In genomic region chr5:63063301-63063700, GRCm38 (mm10) we compare ENCODE assay signal across 20 mouse cellular contexts.
DNase-seq lines count a peak whose midpoint lies in the region; ATAC-seq lines count a peak whose summit lies in the region.
"Had no signal": no experiment of that assay in that cellular context is flagged by ENCODE, and none has a peak within 500 bp of the region (broad histone marks: within the 10 kb centered on the region; RNA-seq: fewer than 3 reads in every experiment).

No protein-coding gene starts in this region.

- no peak overlapping the region for H3K4me2 ChIP-seq in hindbrain, embryonic 16.5 days (ENCODE audit: low read length)
- no peak overlapping the region for H3K4me2 ChIP-seq in hindbrain, embryonic 13.5 days
- H3K4me2 ChIP-seq: embryonic facial prominence, embryonic 12.5 days; forebrain, embryonic 12.5 days; neural tube, embryonic 15.5 days; stomach, embryonic 15.5 days had no signal

- H3K36me3 ChIP-seq in hindbrain, embryonic 16.5 days (ENCODE audit: control insufficient read depth, insufficient read depth, low read length) = no peaks in the 10 kb centered on the region
- H3K36me3 ChIP-seq in hindbrain, embryonic 13.5 days = no peaks in the 10 kb centered on the region
- H3K36me3 ChIP-seq in embryonic facial prominence, embryonic 10.5 days (replicated peaks) = no peaks in the 10 kb centered on the region
- H3K36me3 ChIP-seq: embryonic facial prominence, embryonic 12.5 days; forebrain, embryonic 12.5 days; heart, embryonic 10.5 days; midbrain, embryonic 10.5 days; neural tube, embryonic 15.5 days; stomach, embryonic 15.5 days had no signal

- peak; percentile 17; the same call in 1 of the 2 replicates for ATAC-seq in hindbrain, embryonic 16.5 days
- no peak for ATAC-seq in hindbrain, embryonic 13.5 days (ENCODE audit: low FRiP score)

- H3K4me3 ChIP-seq in hindbrain, embryonic 16.5 days (ENCODE audit: low read length) = no peak overlapping the region
- H3K4me3 ChIP-seq in hindbrain, embryonic 13.5 days = no peak overlapping the region
- no peak overlapping the region for H3K4me3 ChIP-seq in embryonic facial prominence, embryonic 10.5 days
- H3K4me3 ChIP-seq: embryonic facial prominence, embryonic 12.5 days; forebrain, embryonic 12.5 days; heart, embryonic 10.5 days; midbrain, embryonic 10.5 days; neural tube, embryonic 15.5 days; stomach, embryonic 15.5 days had no signal

- H3K4me1 ChIP-seq in hindbrain, embryonic 16.5 days (ENCODE audit: control insufficient read depth, insufficient read depth, low read depth, low read length) = no peaks in the 10 kb centered on the region
- H3K4me1 ChIP-seq in hindbrain, embryonic 13.5 days (replicated peaks) = no peaks in the 10 kb centered on the region
- H3K4me1 ChIP-seq in embryonic facial prominence, embryonic 10.5 days = no peaks in the 10 kb centered on the region
- H3K4me1 ChIP-seq: embryonic facial prominence, embryonic 12.5 days; forebrain, embryonic 12.5 days; heart, embryonic 10.5 days; midbrain, embryonic 10.5 days; neural tube, embryonic 15.5 days; stomach, embryonic 15.5 days had no signal

- 43% methylated on average over 2 of the region's 2 CpGs for WGBS in hindbrain, embryonic 16.5 days
- WGBS in hindbrain, embryonic 13.5 days = 27% methylated on average over 2 of the region's 2 CpGs
- 71% methylated on average over 2 of the region's 2 CpGs for WGBS in embryonic facial prominence, embryonic 10.5 days

- no peak overlapping the region for H3K27ac ChIP-seq in hindbrain, embryonic 16.5 days (ENCODE audit: low read depth, low read length)
- H3K27ac ChIP-seq in hindbrain, embryonic 13.5 days = no peak overlapping the region
- H3K27ac ChIP-seq in embryonic facial prominence, embryonic 10.5 days (replicated peaks) = no peak overlapping the region
- H3K27ac ChIP-seq: embryonic facial prominence, embryonic 12.5 days; forebrain, embryonic 12.5 days; heart, embryonic 10.5 days; macrophage; midbrain, embryonic 10.5 days; neural tube, embryonic 15.5 days; stomach, embryonic 15.5 days had no signal

- H3K9ac ChIP-seq in hindbrain, embryonic 16.5 days (ENCODE audit: low read depth, low read length) = no peak overlapping the region
- no peak overlapping the region for H3K9ac ChIP-seq in hindbrain, embryonic 13.5 days
- H3K9ac ChIP-seq: embryonic facial prominence, embryonic 12.5 days; forebrain, embryonic 12.5 days; neural tube, embryonic 15.5 days; stomach, embryonic 15.5 days had no signal

- no peaks in the 10 kb centered on the region for H3K27me3 ChIP-seq in hindbrain, embryonic 16.5 days (replicated peaks; ENCODE audit: control insufficient read depth, insufficient read depth, low read length)
- no peaks in the 10 kb centered on the region for H3K27me3 ChIP-seq in hindbrain, embryonic 13.5 days
- H3K27me3 ChIP-seq in embryonic facial prominence, embryonic 10.5 days (replicated peaks; ENCODE audit: low read depth, poor library complexity, severe bottlenecking) = no peaks in the 10 kb centered on the region
- H3K27me3 ChIP-seq: embryonic facial prominence, embryonic 12.5 days; forebrain, embryonic 12.5 days; neural tube, embryonic 15.5 days; stomach, embryonic 15.5 days had no signal

- DNase-seq in adrenal gland, postnatal 10 days = peak; percentile 6
- no peak for DNase-seq in adrenal gland, postnatal 4 days (ENCODE audit: low spot score in 2 of 2)
- DNase-seq in Muller cell, postnatal 12 days (ENCODE audit: inconsistent ontology term) = peak; percentile 33
- peak; percentile 28 for DNase-seq in layer of hippocampus, adult 9-11 months
- no peak for DNase-seq in embryonic facial prominence, embryonic 10.5 days (ENCODE audit: low spot score)
- DNase-seq: cerebellum, adult 9-10 months; kidney, adult 2 months; kidney, postnatal 10 days; right cerebral cortex, adult 18-20 months; thymus, adult 18-20 months; thymus, postnatal 4 days had no signal

- H3K9me3 ChIP-seq in hindbrain, embryonic 16.5 days (ENCODE audit: control insufficient read depth, low read length) = no peaks in the 10 kb centered on the region
- H3K9me3 ChIP-seq in hindbrain, embryonic 13.5 days = no peaks in the 10 kb centered on the region
- H3K9me3 ChIP-seq in embryonic facial prominence, embryonic 10.5 days = no peaks in the 10 kb centered on the region
- H3K9me3 ChIP-seq: embryonic facial prominence, embryonic 12.5 days; forebrain, embryonic 12.5 days; heart, embryonic 10.5 days; midbrain, embryonic 10.5 days; neural tube, embryonic 15.5 days; stomach, embryonic 15.5 days had no signal

Comparison
In these comparisons a context has a peak if more than half of its experiments do, and no peak if none do; other contexts are left out.
1. DNase-seq: peak in adrenal gland, postnatal 10 days (single experiment), Muller cell, postnatal 12 days (single experiment) and layer of hippocampus, adult 9-11 months (single experiment); none in adrenal gland, postnatal 4 days (0 of 2) and embryonic facial prominence, embryonic 10.5 days (single experiment).